In genomic region chr2:85050746-85051145, GRCm38 (mm10) we compare ENCODE assay signal across 9 mouse cellular contexts. TPM values are rescaled to one million over a fixed set of nuclear protein-coding genes. Genes with fewer than 3 reads are reported as not detected.
DNase-seq lines count a peak whose midpoint lies in the region; ATAC-seq and TF ChIP-seq lines count a peak whose summit lies in the region.
"Had no signal": no experiment of that assay in that cellular context is flagged by ENCODE, and none has a peak within 500 bp of the region (broad histone marks: within the 10 kb centered on the region; RNA-seq: fewer than 3 reads in every experiment).

No protein-coding gene starts in this region.

- peak; percentile 33 for DNase-seq in left cerebral cortex, postnatal 4 days
- DNase-seq in left cerebral cortex, adult 8-10 months (ENCODE audit: low spot score in 2 of 2) = no peak
- peak; percentile 65 for DNase-seq in heart, postnatal 4 days
- peak; percentile 48 for DNase-seq in liver, postnatal 0 days
- no peak for DNase-seq in spleen, postnatal 14 days (ENCODE audit: low spot score in 2 of 2)

- peak overlapping the region; percentile 96 for H3K27ac ChIP-seq in brown adipose tissue, adult 24 weeks (replicated peaks; ENCODE audit: low read depth, low read length)
- peak overlapping the region; percentile 55 for H3K27ac ChIP-seq in liver, postnatal 0 days (ENCODE audit: low read depth)
- peak overlapping the region; percentile 98 for H3K27ac ChIP-seq in stomach, embryonic 15.5 days
- H3K27ac ChIP-seq: macrophage had no signal

- no peaks in the 10 kb centered on the region for H3K27me3 ChIP-seq in liver, postnatal 0 days (ENCODE audit: insufficient read depth, low read length)
- H3K27me3 ChIP-seq in stomach, embryonic 15.5 days (replicated peaks) = no peaks in the 10 kb centered on the region

- ATAC-seq in liver, postnatal 0 days = no peak
- ATAC-seq in stomach, embryonic 15.5 days (ENCODE audit: insufficient read depth, low FRiP score, low read depth) = peak; percentile 20
- ATAC-seq in granulocyte monocyte progenitor cell, adult 5-6 weeks (replicated peaks; ENCODE audit: poor library complexity, severe bottlenecking) = no peak

- TF ChIP-seq EP300 in liver, postnatal 0 days (IDR thresholded peaks at IDR 0.05; ENCODE audit: low read depth) = no peak

- H3K4me2 ChIP-seq in liver, postnatal 0 days (ENCODE audit: low read depth, low read length) = peak overlapping the region; percentile 55
- peak overlapping the region; percentile 74 for H3K4me2 ChIP-seq in stomach, embryonic 15.5 days

- H3K4me1 ChIP-seq in brown adipose tissue, adult 24 weeks (ENCODE audit: control insufficient read depth, insufficient read depth, insufficient read length, low read length) = peaks cover 14% of the 10 kb centered on the region
- H3K4me1 ChIP-seq in liver, postnatal 0 days (ENCODE audit: insufficient read depth) = peaks cover 25% of the 10 kb centered on the region
- H3K4me1 ChIP-seq in stomach, embryonic 15.5 days = peaks cover 45% of the 10 kb centered on the region

- peak overlapping the region; percentile 82 for H3K4me3 ChIP-seq in brown adipose tissue, adult 24 weeks (ENCODE audit: insufficient read depth, low read depth, low read length)
- H3K4me3 ChIP-seq in liver, postnatal 0 days (ENCODE audit: low read depth, low read length) = peak overlapping the region; percentile 24; the same call in 1 of the 2 replicates
- H3K4me3 ChIP-seq in stomach, embryonic 15.5 days (replicated peaks) = peak overlapping the region; percentile 41

- peaks cover 24% of the 10 kb centered on the region for H3K36me3 ChIP-seq in liver, postnatal 0 days (replicated peaks; ENCODE audit: insufficient read depth, low read length)
- H3K36me3 ChIP-seq in stomach, embryonic 15.5 days = peaks cover 38% of the 10 kb centered on the region

- no peak for TF ChIP-seq CTCF in liver, postnatal 0 days (IDR thresholded peaks at IDR 0.05; ENCODE audit: low read depth)

- 44% methylated on average over 9 of the region's 9 CpGs for WGBS in liver, postnatal 0 days (ENCODE audit: insufficient replicate concordance)
- WGBS in stomach, embryonic 15.5 days = 25% methylated on average over 9 of the region's 9 CpGs

- H3K9ac ChIP-seq in liver, postnatal 0 days (replicated peaks) = no peak overlapping the region; the same call in none of the 2 replicates
- H3K9ac ChIP-seq in stomach, embryonic 15.5 days = peak overlapping the region; percentile 10; the same call in 1 of the 2 replicates

- intact Hi-C loops in left cerebral cortex, postnatal 4 days (cut with DNase I) = no loop called here

- no peaks in the 10 kb centered on the region for H3K9me3 ChIP-seq in liver, postnatal 0 days (ENCODE audit: low read length)
- no peaks in the 10 kb centered on the region for H3K9me3 ChIP-seq in stomach, embryonic 15.5 days

RNA-seq across cellular contexts. Expression of gene Tnks1bp1, which starts 2.9 kb away (rescaled TPM):
- total RNA-seq in left cerebral cortex, postnatal 4 days (2021) = 10 to 100 TPM; 80.1 to 91.9 TPM
- total RNA-seq in left cerebral cortex, adult 8-10 months (2022) = 100 to 1,000 TPM in 3 of 4 experiments, 10 to 100 TPM in 1; 96.3 to 122 (median 110) TPM
- 32.6 and 33.2 TPM in 2 replicates for polyA plus RNA-seq in brown adipose tissue, adult 24 weeks (2012; ENCODE audit: insufficient read depth, insufficient read length, missing spikeins)
- 10 to 100 TPM; 87.1 to 88.2 TPM for total RNA-seq in heart, postnatal 4 days (2021)
- 6.0 and 6.5 TPM in 2 replicates for polyA plus RNA-seq in liver, postnatal 0 days (2015; fragmentation: Nextera tagmentation; extraction: Ambion mirVana)
- 38.6 and 48.4 TPM in 2 replicates for polyA plus RNA-seq in stomach, embryonic 15.5 days (2015; fragmentation: Nextera tagmentation; extraction: Ambion mirVana)
- total RNA-seq in granulocyte monocyte progenitor cell, adult 5-6 weeks (2014; fragmentation: Nextera tagmentation) = 0.47 and 1.4 TPM in 2 replicates
- 2.2 and 4.9 TPM in 2 replicates for total RNA-seq in granulocyte monocyte progenitor cell, adult 5-6 weeks (2017)

RNA-seq across cellular contexts. Expression of gene P2rx3, which starts 13.5 kb away (rescaled TPM):
- total RNA-seq in left cerebral cortex, postnatal 4 days (2021) = 1 to 10 TPM; 1.0 to 1.4 TPM
- total RNA-seq in left cerebral cortex, adult 8-10 months (2022) = 1 to 10 TPM; 1.7 to 3.3 (median 2.3) TPM
- 2.6 TPM in 1 of 2 replicates, not detected in the other for polyA plus RNA-seq in brown adipose tissue, adult 24 weeks (2012; ENCODE audit: insufficient read depth, insufficient read length, missing spikeins)
- under 1 TPM; 0.14 to 0.24 TPM for total RNA-seq in heart, postnatal 4 days (2021)
- 0.56 and 0.57 TPM in 2 replicates for polyA plus RNA-seq in liver, postnatal 0 days (2015; fragmentation: Nextera tagmentation; extraction: Ambion mirVana)
- polyA plus RNA-seq in stomach, embryonic 15.5 days (2015; fragmentation: Nextera tagmentation; extraction: Ambion mirVana) = 1.4 and 1.6 TPM in 2 replicates
- total RNA-seq in granulocyte monocyte progenitor cell, adult 5-6 weeks (2014; fragmentation: Nextera tagmentation) = 0.68 and 0.92 TPM in 2 replicates
- total RNA-seq in granulocyte monocyte progenitor cell, adult 5-6 weeks (2017) = 0.10 and 0.52 TPM in 2 replicates
- polyA plus RNA-seq: macrophage had no signal

RNA-seq across cellular contexts. Expression of gene Ssrp1, which starts 13.7 kb away (rescaled TPM):
- total RNA-seq in left cerebral cortex, postnatal 4 days (2021) = 100 to 1,000 TPM; 146 to 154 TPM
- 100 to 1,000 TPM in 3 of 4 experiments, 10 to 100 TPM in 1; 99.9 to 112 (median 106) TPM for total RNA-seq in left cerebral cortex, adult 8-10 months (2022)
- polyA plus RNA-seq in brown adipose tissue, adult 24 weeks (2012; ENCODE audit: insufficient read depth, insufficient read length, missing spikeins) = 25.3 and 30.1 TPM in 2 replicates
- 100 to 1,000 TPM; 106 to 108 TPM for total RNA-seq in heart, postnatal 4 days (2021)
- polyA plus RNA-seq in liver, postnatal 0 days (2015; fragmentation: Nextera tagmentation; extraction: Ambion mirVana) = 69.8 and 80.8 TPM in 2 replicates
- 242 and 244 TPM in 2 replicates for polyA plus RNA-seq in stomach, embryonic 15.5 days (2015; fragmentation: Nextera tagmentation; extraction: Ambion mirVana)
- total RNA-seq in granulocyte monocyte progenitor cell, adult 5-6 weeks (2014; fragmentation: Nextera tagmentation) = 229 and 255 TPM in 2 replicates
- 454 and 456 TPM in 2 replicates for total RNA-seq in granulocyte monocyte progenitor cell, adult 5-6 weeks (2017)

Comparison
In these comparisons a context has a peak if more than half of its experiments do, and no peak if none do; other contexts are left out.
1. DNase-seq: peak in left cerebral cortex, postnatal 4 days (single experiment), heart, postnatal 4 days (single experiment) and liver, postnatal 0 days (single experiment); none in left cerebral cortex, adult 8-10 months (0 of 2) and spleen, postnatal 14 days (0 of 2).
2. H3K4me3 ChIP-seq: peak in every context shown above with its lines; median percentile 82 in brown adipose tissue, adult 24 weeks; 41 in stomach, embryonic 15.5 days; 24 in liver, postnatal 0 days.
3. RNA of gene Tnks1bp1, which starts 2.9 kb away (total RNA-seq): 96.3 to 122 TPM in left cerebral cortex, adult 8-10 months, 80.1 to 91.9 TPM in left cerebral cortex, postnatal 4 days and 87.1 to 88.2 TPM in heart, postnatal 4 days; 0.47 to 4.9 TPM in granulocyte monocyte progenitor cell, adult 5-6 weeks; every median in the first group is over 10 times any median in the second.
4. Peak in every context shown above with its lines, with median percentiles within 50 percentile points of each other: H3K27ac ChIP-seq.